10 mouse cellular contexts compared by ENCODE assay signal in genomic region chr5:135722121-135722520, GRCm38 (mm10). TPM values are rescaled to one million over a fixed set of nuclear protein-coding genes. Genes with fewer than 3 reads are reported as not detected.
A peak's percentile ranks its signal among the peaks of the same experiment; 100 is the strongest.
DNase-seq lines count a peak whose midpoint lies in the region; ATAC-seq lines count a peak whose summit lies in the region.
"Had no signal": no experiment of that assay in that cellular context is flagged by ENCODE, and none has a peak within 500 bp of the region (broad histone marks: within the 10 kb centered on the region; RNA-seq: fewer than 3 reads in every experiment).

No protein-coding gene starts in this region.

- no peaks in the 10 kb centered on the region for H3K27me3 ChIP-seq in heart, embryonic 12.5 days (replicated peaks)
- H3K27me3 ChIP-seq: liver, embryonic 13.5 days had no signal

- 58% methylated on average over 11 of the region's 11 CpGs for WGBS in heart, embryonic 12.5 days

- no peaks in the 10 kb centered on the region for H3K9me3 ChIP-seq in heart, embryonic 12.5 days (replicated peaks)
- H3K9me3 ChIP-seq: G1E; liver, embryonic 13.5 days had no signal

- H3K4me3 ChIP-seq in heart, embryonic 12.5 days: no peak overlapping the region
- H3K4me3 ChIP-seq: liver, embryonic 13.5 days had no signal

- H3K27ac ChIP-seq in heart, embryonic 12.5 days (ENCODE audit: poor library complexity, severe bottlenecking): no peak overlapping the region; the same call in 1 of the 2 replicates
- H3K27ac ChIP-seq: liver, embryonic 13.5 days had no signal

- DNase-seq in frontal cortex, postnatal 36 days (ENCODE audit: low spot score in 2 of 2): peak; percentile 45 to 63
- DNase-seq in frontal cortex, postnatal 10 days (ENCODE audit: low spot score in 2 of 2): no peak
- peak; percentile 81 for DNase-seq in 3134 (ENCODE audit: extremely low read depth, insufficient read length, low spot score)
- DNase-seq in adrenal gland, postnatal 25 days: peak; percentile 81
- DNase-seq in lung, postnatal 25 days (ENCODE audit: low spot score): peak; percentile 81
- no peak for DNase-seq in spleen, postnatal 36 days (ENCODE audit: low spot score in 2 of 2)
- DNase-seq: liver, embryonic 13.5 days had no signal

- peaks cover 13% of the 10 kb centered on the region for H3K36me3 ChIP-seq in heart, embryonic 12.5 days

- H3K9ac ChIP-seq in heart, embryonic 12.5 days: no peak overlapping the region
- H3K9ac ChIP-seq: liver, embryonic 13.5 days had no signal

- H3K4me1 ChIP-seq in heart, embryonic 12.5 days (replicated peaks): peaks cover 51% of the 10 kb centered on the region

- no peak for ATAC-seq in heart, embryonic 12.5 days (ENCODE audit: insufficient number of reproducible peaks, low FRiP score)
- no peak for ATAC-seq in erythroid progenitor cell, adult 5-6 weeks (replicated peaks; ENCODE audit: low FRiP score, poor library complexity, severe bottlenecking)

- H3K4me2 ChIP-seq in heart, embryonic 12.5 days: 0 out of 2 replicates have a peak overlapping the region, but pooled peaks have one; percentile 2
- H3K4me2 ChIP-seq: liver, embryonic 13.5 days had no signal

RNA-seq across cellular contexts. Expression of gene Tmem120a, which starts 22.1 kb away (rescaled TPM):
- total RNA-seq in adrenal gland, postnatal 25 days (2021): 36.7 and 37.8 TPM in 2 replicates
- polyA plus RNA-seq in heart, embryonic 12.5 days (2016; fragmentation: Nextera tagmentation; extraction: Ambion mirVana): 34.5 and 35.8 TPM in 2 replicates
- 9.6 TPM in 1 of 2 replicates, not detected in the other for total RNA-seq in erythroid progenitor cell, adult 5-6 weeks (2015; ENCODE audit: low replicate concordance)
- 0.77 TPM in 1 of 2 replicates, not detected in the other for total RNA-seq in erythroid progenitor cell, adult 5-6 weeks (2017; ENCODE audit: low replicate concordance)

RNA-seq across cellular contexts. Expression of gene Por, which starts 52.3 kb away (rescaled TPM):
- 258 and 276 TPM in 2 replicates for total RNA-seq in adrenal gland, postnatal 25 days (2021)
- polyA plus RNA-seq in heart, embryonic 12.5 days (2016; fragmentation: Nextera tagmentation; extraction: Ambion mirVana): 50.6 and 54.0 TPM in 2 replicates
- total RNA-seq in erythroid progenitor cell, adult 5-6 weeks (2015; ENCODE audit: low replicate concordance): 7.1 and 9.7 TPM in 2 replicates
- total RNA-seq in erythroid progenitor cell, adult 5-6 weeks (2017; ENCODE audit: low replicate concordance): 10.8 and 17.5 TPM in 2 replicates

RNA-seq across cellular contexts. Expression of gene Styxl1, which starts 56.1 kb away (rescaled TPM):
- total RNA-seq in adrenal gland, postnatal 25 days (2021): 0.36 TPM in 1 of 2 replicates, not detected in the other
- polyA plus RNA-seq in heart, embryonic 12.5 days (2016; fragmentation: Nextera tagmentation; extraction: Ambion mirVana): not detected in 2 replicates
- not detected in 2 replicates for total RNA-seq in erythroid progenitor cell, adult 5-6 weeks (2015; ENCODE audit: low replicate concordance)
- total RNA-seq in erythroid progenitor cell, adult 5-6 weeks (2017; ENCODE audit: low replicate concordance): not detected in 2 replicates
- polyA plus RNA-seq: G1E; liver, embryonic 13.5 days had no signal

RNA-seq across cellular contexts. Expression of gene Mdh2, which starts 56.2 kb away (rescaled TPM):
- total RNA-seq in adrenal gland, postnatal 25 days (2021): 408 and 463 TPM in 2 replicates
- 950 TPM in 2 replicates for polyA plus RNA-seq in heart, embryonic 12.5 days (2016; fragmentation: Nextera tagmentation; extraction: Ambion mirVana)
- 156 and 193 TPM in 2 replicates for total RNA-seq in erythroid progenitor cell, adult 5-6 weeks (2015; ENCODE audit: low replicate concordance)
- 74.0 and 81.6 TPM in 2 replicates for total RNA-seq in erythroid progenitor cell, adult 5-6 weeks (2017; ENCODE audit: low replicate concordance)

Comparison
In these comparisons a context has a peak if more than half of its experiments do, and no peak if none do; other contexts are left out.
1. DNase-seq: peak in frontal cortex, postnatal 36 days (2 of 2), 3134 (single experiment), adrenal gland, postnatal 25 days (single experiment) and lung, postnatal 25 days (single experiment); none in frontal cortex, postnatal 10 days (0 of 2) and spleen, postnatal 36 days (0 of 2).
2. RNA of gene Por, which starts 52.3 kb away (total RNA-seq): 258 to 276 TPM in adrenal gland, postnatal 25 days; 7.1 to 17.5 TPM in erythroid progenitor cell, adult 5-6 weeks; every median in the first group is over 10 times any median in the second.